Mouse (Mus musculus) midbrain, embryonic 10.5 days (tissue): ENCODE results near the gene Mgat4d. TPM values are rescaled to one million over a fixed set of nuclear protein-coding genes. Genes with fewer than 3 reads are reported as not detected.

Source experiments
- DNase-seq: peaks from one replicate; pipeline ENCODE4 v3.0.0-alpha.2; 2017; ENCODE audit warnings: low spot score
- H3K27ac ChIP-seq: fragments of 300-500 bp; sonication (generic); replicated peaks from 2 replicates; pipeline ENCODE4 v1.5.1; 2016; ENCODE audit warnings: mild to moderate bottlenecking
- H3K27me3 ChIP-seq: fragments of 300-500 bp; sonication (generic); 2 replicates; pipeline ENCODE4 v1.6.1; 2016; ENCODE audit warnings: low read depth, mild to moderate bottlenecking; ENCODE audit not compliant: poor library complexity, severe bottlenecking
- H3K36me3 ChIP-seq: fragments of 300-500 bp; sonication (generic); 2 replicates; pipeline ENCODE4 v1.6.1; 2016; ENCODE audit warnings: mild to moderate bottlenecking, moderate library complexity
- H3K4me1 ChIP-seq: fragments of 300-500 bp; sonication (generic); 2 replicates; pipeline ENCODE4 v1.6.1; 2016
- H3K4me3 ChIP-seq: fragments of 300-500 bp; sonication (generic); 2 replicates; pipeline ENCODE4 v1.5.1; 2016; ENCODE audit warnings: mild to moderate bottlenecking, moderate library complexity
- H3K9me3 ChIP-seq: fragments of 300-500 bp; sonication (generic); replicated peaks from 2 replicates; pipeline ENCODE4 v1.6.1; 2016; ENCODE audit warnings: mild to moderate bottlenecking
- WGBS: fragments of 180-500 bp; shearing (Covaris S2); methylation state at CpG from one replicate; pipeline ENCODE4 v1.1.7; 2016; 5-methylcytosine and 5-hydroxymethylcytosine counted together
- polyA plus RNA-seq: library from polyadenylated mRNA; unstranded; fragments of >200 nt; fragmentation: Nextera tagmentation; extraction: Ambion mirVana; gene quantifications from 2 replicates; pipeline ENCODE4 v1.2.1, GENCODE M21; 2016

The Mgat4d gene
- polyA plus RNA-seq, 1 experiment from 2014 or later: not detected

GRCm38 (mm10) chr8:83397726-83398125 is 49.5 kb downstream of the Mgat4d start:
- H3K36me3 ChIP-seq: no peaks in the 10 kb centered on the region
- 77% methylated on average over 4 of the region's 4 CpGs for WGBS
- no peak for DNase-seq

GRCm38 (mm10) chr8:83405548-83405947 is 57.3 kb downstream of the Mgat4d start:
- no peak overlapping the region for H3K27ac ChIP-seq
- no peak for DNase-seq
- H3K4me1 ChIP-seq: no peaks in the 10 kb centered on the region
- no peaks in the 10 kb centered on the region for H3K27me3 ChIP-seq
- H3K36me3 ChIP-seq: no peaks in the 10 kb centered on the region
- no peak overlapping the region for H3K4me3 ChIP-seq
- H3K9me3 ChIP-seq: no peaks in the 10 kb centered on the region
- WGBS: 91% methylated on average over 10 of the region's 10 CpGs

More at GRCm38 (mm10) chr8:83397726-83398125, 49.5 kb downstream of the Mgat4d start:
- no peaks in the 10 kb centered on the region for H3K27me3 ChIP-seq
- H3K4me3 ChIP-seq: no peak overlapping the region
- H3K27ac ChIP-seq: no peak overlapping the region
- H3K9me3 ChIP-seq: no peaks in the 10 kb centered on the region
- H3K4me1 ChIP-seq: no peaks in the 10 kb centered on the region

GRCm38 (mm10) chr8:83406836-83407235 is 58.6 kb downstream of the Mgat4d start:
- Histone ChIP-seq H3K4me1 (no peaks in the 10 kb centered on the region), H3K4me3 (no peak overlapping the region), H3K27me3 (no peaks in the 10 kb centered on the region), H3K27ac (no peak overlapping the region), H3K9me3 (no peaks in the 10 kb centered on the region), H3K36me3 (no peaks in the 10 kb centered on the region)
- no peak for DNase-seq
- WGBS: 46% methylated on average over 6 of the region's 6 CpGs

- Histone ChIP-seq H3K27ac (no peak overlapping the region), H3K27me3 (no peaks in the 10 kb centered on the region), H3K36me3 (no peaks in the 10 kb centered on the region), H3K4me1 (no peaks in the 10 kb centered on the region), H3K4me3 (no peak overlapping the region), H3K9me3 (no peaks in the 10 kb centered on the region)
- WGBS: 82% methylated on average over 7 of the region's 7 CpGs
- no peak for DNase-seq
Observed at GRCm38 (mm10) chr8:83408496-83408895, 60.2 kb downstream of the Mgat4d start.

- no peak for DNase-seq
- Histone ChIP-seq H3K27me3 (no peaks in the 10 kb centered on the region), H3K36me3 (no peaks in the 10 kb centered on the region), H3K4me1 (no peaks in the 10 kb centered on the region), H3K4me3 (no peak overlapping the region), H3K9me3 (no peaks in the 10 kb centered on the region), H3K27ac (no peak overlapping the region)
- WGBS: 97% methylated on average over 15 of the region's 15 CpGs
Observed at GRCm38 (mm10) chr8:83416878-83417277, 68.6 kb downstream of the Mgat4d start.

- Histone ChIP-seq H3K4me3 (no peak overlapping the region), H3K9me3 (no peaks in the 10 kb centered on the region), H3K4me1 (0 out of 2 replicates have a peak, but pooled peaks cover under 1% of the 10 kb centered on the region), H3K27ac (no peak overlapping the region), H3K27me3 (no peaks in the 10 kb centered on the region), H3K36me3 (no peaks in the 10 kb centered on the region)
- DNase-seq: no peak
- 87% methylated on average over 6 of the region's 6 CpGs for WGBS
Observed at GRCm38 (mm10) chr8:83417970-83418369, 69.7 kb downstream of the Mgat4d start.

- Histone ChIP-seq H3K9me3 (no peaks in the 10 kb centered on the region), H3K4me3 (no peak overlapping the region), H3K27me3 (no peaks in the 10 kb centered on the region), H3K36me3 (no peaks in the 10 kb centered on the region), H3K4me1 (0 out of 2 replicates have a peak, but pooled peaks cover 2% of the 10 kb centered on the region), H3K27ac (no peak overlapping the region)
- WGBS: 94% methylated on average over 11 of the region's 11 CpGs
- no peak for DNase-seq
Observed at GRCm38 (mm10) chr8:83418805-83419516, 70.7 kb downstream of the Mgat4d start.

- no peak for DNase-seq
- Histone ChIP-seq H3K4me1 (peaks cover 8% of the 10 kb centered on the region), H3K27me3 (no peaks in the 10 kb centered on the region), H3K4me3 (no peak overlapping the region), H3K36me3 (no peaks in the 10 kb centered on the region), H3K27ac (no peak overlapping the region), H3K9me3 (no peaks in the 10 kb centered on the region)
- WGBS: 100% methylated on average over 1 of the region's 1 CpGs
Observed at GRCm38 (mm10) chr8:83421354-83421753, 73.1 kb downstream of the Mgat4d start.

- H3K27ac ChIP-seq: no peak overlapping the region
- DNase-seq: no peak
- 76% methylated on average over 13 of the region's 13 CpGs for WGBS
- H3K27me3 ChIP-seq: no peaks in the 10 kb centered on the region
- no peaks in the 10 kb centered on the region for H3K9me3 ChIP-seq
- no peaks in the 10 kb centered on the region for H3K36me3 ChIP-seq
- no peak overlapping the region for H3K4me3 ChIP-seq
- peaks cover 8% of the 10 kb centered on the region for H3K4me1 ChIP-seq
Observed at GRCm38 (mm10) chr8:83423032-83423825, 75.0 kb downstream of the Mgat4d start.

GRCm38 (mm10) chr8:83425202-83425601 is 76.9 kb downstream of the Mgat4d start:
- WGBS: 93% methylated on average over 6 of the region's 6 CpGs
- H3K27me3 ChIP-seq: no peaks in the 10 kb centered on the region

GRCm38 (mm10) chr8:83426104-83426759 is 78.0 kb downstream of the Mgat4d start:
- H3K36me3 ChIP-seq: no peaks in the 10 kb centered on the region
- 81% methylated on average over 11 of the region's 11 CpGs for WGBS
- DNase-seq: no peak
- H3K4me3 ChIP-seq: no peak overlapping the region
- no peaks in the 10 kb centered on the region for H3K9me3 ChIP-seq
- H3K27me3 ChIP-seq: no peaks in the 10 kb centered on the region
- H3K4me1 ChIP-seq: peaks cover 8% of the 10 kb centered on the region
- H3K27ac ChIP-seq: no peak overlapping the region

More at GRCm38 (mm10) chr8:83425202-83425601, 76.9 kb downstream of the Mgat4d start:
- no peak for DNase-seq
- Histone ChIP-seq H3K9me3 (no peaks in the 10 kb centered on the region), H3K4me1 (peaks cover 8% of the 10 kb centered on the region), H3K27ac (no peak overlapping the region), H3K36me3 (no peaks in the 10 kb centered on the region), H3K4me3 (no peak overlapping the region)

- Histone ChIP-seq H3K4me1 (peaks cover 8% of the 10 kb centered on the region), H3K27ac (no peak overlapping the region), H3K9me3 (no peaks in the 10 kb centered on the region), H3K36me3 (no peaks in the 10 kb centered on the region), H3K4me3 (no peak overlapping the region), H3K27me3 (no peaks in the 10 kb centered on the region)
- DNase-seq: no peak
- 87% methylated on average over 7 of the region's 7 CpGs for WGBS
Observed at GRCm38 (mm10) chr8:83426949-83427348, 78.7 kb downstream of the Mgat4d start.
